Mouse (Mus musculus): ENCODE results near the gene Cd300e. TPM values are rescaled to one million over a fixed set of nuclear protein-coding genes. Genes with fewer than 3 reads are reported as not detected.

Gene Cd300e
- total and polyA plus RNA-seq, 3 experiments = not detected

- TF ChIP-seq TAL1 (IDR thresholded peaks at IDR 0.05; ENCODE audit: low read length) = no peak
Observed at GRCm38 (mm10) chr11:115080886-115081285, 18.9 kb upstream of the Cd300e start (continued).

DNA sequence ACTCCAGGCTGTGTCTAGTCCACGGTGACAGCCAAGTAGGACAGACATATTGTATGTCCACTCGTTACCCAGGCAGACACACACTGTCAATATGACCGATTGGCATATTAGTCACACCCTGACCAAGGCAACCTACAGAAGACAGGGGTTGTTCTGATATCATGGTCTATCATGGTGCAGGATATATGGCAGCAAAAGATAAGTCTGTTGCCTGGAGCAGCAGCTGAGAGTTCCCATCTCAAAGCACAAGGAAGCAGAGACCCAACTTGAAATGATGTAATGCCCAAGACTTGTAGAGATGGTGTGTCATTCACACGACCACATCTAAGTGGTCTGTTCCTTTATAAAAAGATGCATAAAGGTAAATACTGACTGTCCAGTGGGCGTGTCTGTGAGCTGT lies 16.7 kb upstream of the Cd300e start:
- no peaks in the 10 kb centered on the region for H3K79me2 ChIP-seq (ENCODE audit: control insufficient read depth, insufficient read depth, low read length, poor library complexity)
- H3K27me3 ChIP-seq (ENCODE audit: control insufficient read depth in 1 of 2, insufficient read depth in 2 of 2, low read length in 2 of 2) = no peaks in the 10 kb centered on the region
- H3K9me3 ChIP-seq (replicated peaks; ENCODE audit: insufficient read depth, low read length) = no peaks in the 10 kb centered on the region
- no peak overlapping the region for H3K27ac ChIP-seq (ENCODE audit: control insufficient read depth, low read depth, low read length)
- peak; percentile 22 for DNase-seq (ENCODE audit: low read depth, low spot score)
- no peak overlapping the region for H3K9ac ChIP-seq (ENCODE audit: control insufficient read depth, low read depth, low read length, poor library complexity, severe bottlenecking)
- peaks cover 0 to 6% of the 10 kb centered on the region in 2 experiments; a peak in 1 of 4 replicates for H3K36me3 ChIP-seq (ENCODE audit: control insufficient read depth in 1 of 2, insufficient read depth in 2 of 2, low read length in 2 of 2)
- peak; percentile 41 for TF ChIP-seq GATA1 (IDR thresholded peaks at IDR 0.05; ENCODE audit: low read depth, low read length)
- TF ChIP-seq MYB (IDR thresholded peaks at IDR 0.05; ENCODE audit: low read depth, low read length) = no peak
- no peak for TF ChIP-seq GABPA (IDR thresholded peaks at IDR 0.05; ENCODE audit: low read depth, low read length)
- TF ChIP-seq RAD21 (IDR thresholded peaks at IDR 0.05; ENCODE audit: low read depth, low read length) = no peak
- no peak for TF ChIP-seq JUND (IDR thresholded peaks at IDR 0.05; ENCODE audit: low read depth, low read length)
- TF ChIP-seq SIN3A (IDR thresholded peaks at IDR 0.05; ENCODE audit: low read length) = no peak
- peak; percentile 75; the same call in 1 of the 2 replicates for TF ChIP-seq ETS1 (IDR thresholded peaks at IDR 0.05; ENCODE audit: low read depth, low read length)
- no peak for TF ChIP-seq E2F4 (IDR thresholded peaks at IDR 0.05; ENCODE audit: borderline replicate concordance, low read depth, low read length)
- no peak for TF ChIP-seq SMC3 (IDR thresholded peaks at IDR 0.05; ENCODE audit: low read depth, low read length)
- TF ChIP-seq TCF12 (IDR thresholded peaks at IDR 0.05; ENCODE audit: low read depth, low read length) = peak; percentile 67; the same call in 1 of the 2 replicates
- no peak for TF ChIP-seq ELF1 (IDR thresholded peaks at IDR 0.05; ENCODE audit: low read depth, low read length)
- no peak for TF ChIP-seq HCFC1 (IDR thresholded peaks at IDR 0.05; ENCODE audit: low read depth, low read length)
- TF ChIP-seq TAL1 (IDR thresholded peaks at IDR 0.05; ENCODE audit: low read length) = peak; percentile 23; the same call in 1 of the 2 replicates
- TF ChIP-seq EP300 (IDR thresholded peaks at IDR 0.05; ENCODE audit: low read depth in 1 of 2, low read length in 2 of 2) = peak; percentile 29 to 44; a peak in 1 of 4 replicates
- H3K4me3 ChIP-seq (ENCODE audit: control insufficient read depth in 1 of 2, insufficient read depth in 1 of 2, low read depth in 2 of 2, low read length in 2 of 2) = no peak overlapping the region
- peaks cover 6 to 19% of the 10 kb centered on the region in 2 experiments; a peak in 3 of 4 replicates for H3K4me1 ChIP-seq (ENCODE audit: control insufficient read depth in 1 of 2, insufficient read depth in 2 of 2, low read length in 2 of 2)

GRCm38 (mm10) chr11:115077436-115077835 lies 15.5 kb upstream of the Cd300e start:
- H3K36me3 ChIP-seq (ENCODE audit: control insufficient read depth in 1 of 2, insufficient read depth in 2 of 2, low read length in 2 of 2) = peaks cover 0 to 6% of the 10 kb centered on the region in 2 experiments; a peak in 1 of 4 replicates
- no peaks in the 10 kb centered on the region for H3K79me2 ChIP-seq (ENCODE audit: control insufficient read depth, insufficient read depth, low read length, poor library complexity)
- H3K27me3 ChIP-seq (ENCODE audit: control insufficient read depth in 1 of 2, insufficient read depth in 2 of 2, low read length in 2 of 2) = no peaks in the 10 kb centered on the region
- no peak overlapping the region for H3K4me3 ChIP-seq (ENCODE audit: control insufficient read depth in 1 of 2, insufficient read depth in 1 of 2, low read depth in 2 of 2, low read length in 2 of 2)
- no peaks in the 10 kb centered on the region for H3K9me3 ChIP-seq (replicated peaks; ENCODE audit: insufficient read depth, low read length)
- no peak overlapping the region for H3K9ac ChIP-seq (ENCODE audit: control insufficient read depth, low read depth, low read length, poor library complexity, severe bottlenecking)
- no peak overlapping the region for H3K27ac ChIP-seq (ENCODE audit: control insufficient read depth, low read depth, low read length)
- no peak for DNase-seq (ENCODE audit: low read depth, low spot score)
- TF ChIP-seq POLR2A (IDR thresholded peaks at IDR 0.05; ENCODE audit: control insufficient read depth in 1 of 2, insufficient read depth in 1 of 2, low read depth in 1 of 2, low read length in 2 of 2, poor library complexity in 1 of 2) = no peak
- no peak for TF ChIP-seq NRF1 (IDR thresholded peaks at IDR 0.05; ENCODE audit: insufficient read depth, low read depth, low read length, poor library complexity, severe bottlenecking)
- no peak for TF ChIP-seq POLR2AphosphoS2 (IDR thresholded peaks at IDR 0.05; ENCODE audit: low read length)
- TF ChIP-seq ETS1 (IDR thresholded peaks at IDR 0.05; ENCODE audit: low read depth, low read length) = no peak
- no peak for TF ChIP-seq NELFE (IDR thresholded peaks at IDR 0.05; ENCODE audit: low read depth, low read length)
- TF ChIP-seq MAFK (IDR thresholded peaks at IDR 0.05; ENCODE audit: borderline replicate concordance, low read depth, low read length) = no peak
- TF ChIP-seq MEF2A (IDR thresholded peaks at IDR 0.05; ENCODE audit: extremely low read depth, insufficient replicate concordance, low read depth, low read length, poor library complexity, severe bottlenecking) = no peak
- no peak for TF ChIP-seq SMC3 (IDR thresholded peaks at IDR 0.05; ENCODE audit: low read depth, low read length)
- H3K4me1 ChIP-seq (ENCODE audit: control insufficient read depth in 1 of 2, insufficient read depth in 2 of 2, low read length in 2 of 2) = peaks cover 6 to 19% of the 10 kb centered on the region in 2 experiments; a peak in 3 of 4 replicates

Measured in MEL (cell line).